Mouse (Mus musculus) myocyte (in vitro differentiated cells): ENCODE measurements around the gene Uncx.

Experiments
- CEBPB ChIP-seq: IDR thresholded peaks from 2 replicates; pipeline ENCODE4 v1.6.1; 2011; ENCODE audit warnings: mild to moderate bottlenecking, moderate library complexity; ENCODE audit not compliant: poor library complexity, insufficient read depth, severe bottlenecking
- E2F4 ChIP-seq: IDR thresholded peaks from one replicate; pipeline ENCODE4 v1.6.1; 2011; ENCODE audit warnings: mild to moderate bottlenecking, control low read depth, moderate library complexity; ENCODE audit not compliant: insufficient read depth
- POLR2A ChIP-seq: IDR thresholded peaks from one replicate; pipeline ENCODE4 v1.6.1; 2011; ENCODE audit warnings: low read depth, mild to moderate bottlenecking, control low read depth, moderate library complexity; ENCODE audit not compliant: insufficient read length
- SRF ChIP-seq: IDR thresholded peaks from one replicate; pipeline ENCODE4 v1.6.1; 2011; ENCODE audit warnings: low read depth; ENCODE audit not compliant: control insufficient read depth, insufficient read length
- TCF12 ChIP-seq: IDR thresholded peaks from one replicate; pipeline ENCODE4 v1.6.1; 2011; ENCODE audit warnings: mild to moderate bottlenecking, control low read depth; ENCODE audit not compliant: poor library complexity, insufficient read depth, severe bottlenecking
- USF1 ChIP-seq: IDR thresholded peaks from one replicate; pipeline ENCODE4 v1.6.1; 2011; ENCODE audit warnings: low read depth, mild to moderate bottlenecking, control low read depth, moderate library complexity

DNA sequence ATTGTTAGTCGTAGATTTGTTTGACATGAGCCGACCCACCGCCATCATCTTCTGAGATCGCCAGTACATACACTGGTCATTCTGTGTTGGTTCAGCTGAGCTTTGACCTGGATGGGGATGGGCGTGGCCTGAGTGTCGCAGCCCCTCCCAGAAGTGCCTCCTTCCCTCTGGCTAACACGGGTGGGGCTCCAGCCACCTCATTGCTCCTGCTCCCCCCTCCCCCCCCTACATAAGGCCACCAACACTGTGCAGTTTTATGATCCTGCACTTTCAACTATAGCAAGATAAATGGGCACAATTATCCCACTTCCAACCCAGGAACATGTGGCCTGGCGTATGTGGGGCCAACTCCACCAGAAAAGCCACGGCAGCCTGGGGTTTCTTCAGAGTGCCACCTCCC lies 31.8 kb downstream of the Uncx start:
- TF ChIP-seq POLR2A, result no peak
- no peak for TF ChIP-seq CEBPB
- no peak for TF ChIP-seq TCF12
- TF ChIP-seq SRF, result no peak
- no peak for TF ChIP-seq E2F4
- no peak for TF ChIP-seq USF1
